Mouse (Mus musculus): ENCODE data around the gene Bcl10. TPM values are rescaled to one million over a fixed set of nuclear protein-coding genes. Genes with fewer than 3 reads are reported as not detected.

The Bcl10 gene
- 10 to 100 TPM in 1 of 2 experiments, 1 to 10 TPM in 1; 7.0 to 24.2 TPM for polyA plus RNA-seq (2012; fragmentation: generic; extraction: Trizol)

DNA sequence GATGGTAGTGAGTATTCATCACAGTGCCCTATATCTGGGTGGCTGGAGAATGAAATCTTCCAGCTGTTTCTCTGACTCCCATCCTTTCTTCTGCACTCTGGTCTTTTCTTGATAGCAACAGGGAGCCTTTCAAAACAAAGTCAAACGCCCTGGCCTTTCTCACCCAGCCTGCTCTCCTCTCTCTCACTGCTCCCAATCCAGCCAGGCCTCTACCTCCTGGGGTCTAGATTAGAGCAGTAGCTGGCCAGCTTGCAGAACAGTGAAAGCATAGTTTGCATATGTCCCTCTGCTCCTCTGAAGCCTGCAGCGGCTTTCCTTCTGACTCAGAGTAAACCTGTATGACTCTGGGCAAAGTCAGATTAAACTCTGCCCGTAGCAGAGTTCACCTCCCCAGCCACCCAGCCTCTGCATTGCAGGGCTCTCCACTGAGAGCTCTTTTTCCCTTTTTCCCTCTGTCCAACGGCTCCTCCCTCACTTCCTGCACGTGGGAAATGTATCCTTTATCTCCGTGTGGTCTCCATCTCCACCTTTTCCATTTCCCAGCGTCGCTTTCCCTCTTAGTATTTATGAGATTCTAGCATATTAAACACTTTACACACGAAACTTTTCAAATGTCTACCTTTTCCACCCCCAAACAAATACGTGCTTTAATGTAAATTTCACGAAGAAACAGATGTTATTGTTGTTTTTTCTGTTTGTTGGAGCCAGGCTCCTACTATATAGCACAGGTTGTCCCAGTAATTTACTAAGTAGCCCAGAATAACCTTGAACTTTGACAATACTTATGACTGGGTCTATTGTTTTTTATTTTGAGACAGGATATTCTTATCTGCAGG, at the start of gene Bcl10:
Bcl10 (plus strand) TSS at position 786 of the 836 bp plus-strand sequence.

DNA sequence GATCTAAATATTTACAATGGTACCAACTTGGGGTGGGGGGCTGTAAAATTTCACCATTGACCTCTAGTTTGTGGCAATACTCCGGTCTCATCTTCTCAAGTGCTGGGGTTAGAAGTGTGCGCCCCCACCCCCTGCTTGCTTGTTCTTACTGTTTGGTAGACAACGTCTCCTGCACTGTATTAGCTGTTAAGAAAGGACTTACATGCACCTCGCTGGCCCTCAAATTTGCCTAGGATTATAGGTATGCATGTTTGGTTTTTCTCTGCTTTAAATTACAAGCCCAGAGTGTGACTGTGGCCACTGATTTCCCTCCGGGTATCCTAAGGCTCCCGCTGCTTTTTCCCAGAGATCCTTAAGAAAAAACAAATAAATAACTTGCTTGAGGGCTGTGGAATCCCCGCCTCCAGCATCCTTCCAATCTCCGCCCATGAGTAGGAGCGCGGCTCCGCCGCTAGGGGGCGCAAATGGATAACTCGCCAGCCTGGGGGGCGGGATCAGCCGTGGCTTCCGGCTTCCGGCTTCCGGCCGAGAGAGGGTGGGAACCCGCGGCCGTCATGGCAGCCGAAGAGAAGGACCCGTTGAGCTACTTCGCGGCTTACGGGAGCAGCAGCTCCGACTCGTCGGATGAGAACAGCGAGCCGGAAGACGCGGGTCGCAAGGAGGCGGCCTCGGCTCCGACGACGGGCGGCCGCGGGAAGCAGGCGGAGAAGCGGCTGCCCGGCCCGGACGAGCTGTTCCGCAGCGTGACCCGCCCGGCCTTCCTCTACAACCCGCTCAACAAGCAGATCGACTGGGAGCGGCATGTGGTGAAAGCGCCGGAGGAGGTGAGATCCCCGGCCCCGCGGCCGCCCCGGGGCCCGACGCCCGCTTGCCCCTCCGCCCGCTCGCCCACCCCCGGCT, 15.2 kb downstream of the Bcl10 start, which contains the start of gene 2410004B18Rik:
2410004B18Rik (plus strand) TSS at position 510 of the 900 bp plus-strand sequence.

Other genes with a start within 250 kb of the Bcl10 start
- 1 to 10 TPM; 3.5 to 4.6 TPM for gene Ddah1, start 164.1 kb upstream of the Bcl10 start, polyA plus RNA-seq (2012; fragmentation: generic; extraction: Trizol)
- gene 2410004B18Rik, start 15.2 kb downstream of the Bcl10 start, polyA plus RNA-seq (2012; fragmentation: generic; extraction: Trizol), result 10 to 100 TPM in 1 of 2 experiments, 1 to 10 TPM in 1; 7.0 to 19.6 TPM
- under 1 TPM; 0.09 to 0.76 TPM for gene Syde2, start 65.1 kb downstream of the Bcl10 start, polyA plus RNA-seq (2012; fragmentation: generic; extraction: Trizol)
- gene Wdr63, start 185.3 kb downstream of the Bcl10 start, polyA plus RNA-seq (2012; fragmentation: generic; extraction: Trizol), result under 1 TPM in 1 of 2 experiments, not detected in 1; 0.08 TPM
- under 1 TPM in 1 of 2 experiments, not detected in 1; 0.08 TPM for gene Mcoln3, start 194.6 kb downstream of the Bcl10 start, polyA plus RNA-seq (2012; fragmentation: generic; extraction: Trizol)
- not detected for gene Mcoln2, start 227.0 kb downstream of the Bcl10 start, polyA plus RNA-seq (2012; fragmentation: generic; extraction: Trizol)